Mouse (Mus musculus) testis, adult 2 months (tissue): ENCODE data around the gene Ankrd31. TPM values are rescaled to one million over a fixed set of nuclear protein-coding genes. Genes with fewer than 3 reads are reported as not detected.
A peak's percentile ranks its signal among the peaks of the same experiment; 100 is the strongest.
"Not testable (repeated sequence)": the region's sequence is repeated elsewhere in the genome, so short reads cannot be mapped to it uniquely, and the experiment has no call there.

Experiments
- H3K27ac ChIP-seq: fragments of 200-500 bp; 2 replicates; pipeline ENCODE4 v1.5.1; 2012; ENCODE audit warnings: low read depth, low read length; ENCODE audit not compliant: control insufficient read depth, insufficient read depth
- H3K27me3 ChIP-seq: fragments of 200-500 bp; 2 replicates; pipeline ENCODE4 v1.6.1; 2012; ENCODE audit warnings: mild to moderate bottlenecking, low read length, moderate library complexity; ENCODE audit not compliant: control insufficient read depth, insufficient read depth
- H3K36me3 ChIP-seq: fragments of 200-500 bp; 2 replicates; pipeline ENCODE4 v1.6.1; 2012; ENCODE audit warnings: mild to moderate bottlenecking, low read length; ENCODE audit not compliant: control insufficient read depth, insufficient read depth
- H3K4me1 ChIP-seq: fragments of 200-500 bp; 2 replicates; pipeline ENCODE4 v1.6.1; 2012; ENCODE audit warnings: low read length; ENCODE audit not compliant: control insufficient read depth, insufficient read depth
- H3K4me3 ChIP-seq: fragments of 200-500 bp; 2 replicates; pipeline ENCODE4 v1.5.1; 2012; ENCODE audit warnings: low read depth, mild to moderate bottlenecking, low read length, moderate library complexity, mixed read lengths; ENCODE audit not compliant: control insufficient read depth
- CTCF ChIP-seq: fragments of 200-500 bp; IDR thresholded peaks from 2 replicates; pipeline ENCODE4 v1.5.1; 2012; ENCODE audit warnings: low read depth, mild to moderate bottlenecking, inconsistent platforms, low read length, moderate library complexity; ENCODE audit not compliant: control insufficient read depth, insufficient read depth, insufficient replicate concordance
- POLR2A ChIP-seq: fragments of 200-500 bp; IDR thresholded peaks from 2 replicates; pipeline ENCODE4 v1.6.1; 2012; ENCODE audit warnings: low read depth, mild to moderate bottlenecking, inconsistent platforms, low read length, moderate library complexity; ENCODE audit not compliant: control insufficient read depth
- polyA plus RNA-seq: library from polyadenylated mRNA; depleted of rRNA; stranded (reverse); fragments of >200 nt; gene quantifications from 2 replicates; pipeline ENCODE4 v1.2.3, GENCODE M21; 2012

The Ankrd31 gene
- polyA plus RNA-seq, 1 experiment: 4.6 TPM

DNA sequence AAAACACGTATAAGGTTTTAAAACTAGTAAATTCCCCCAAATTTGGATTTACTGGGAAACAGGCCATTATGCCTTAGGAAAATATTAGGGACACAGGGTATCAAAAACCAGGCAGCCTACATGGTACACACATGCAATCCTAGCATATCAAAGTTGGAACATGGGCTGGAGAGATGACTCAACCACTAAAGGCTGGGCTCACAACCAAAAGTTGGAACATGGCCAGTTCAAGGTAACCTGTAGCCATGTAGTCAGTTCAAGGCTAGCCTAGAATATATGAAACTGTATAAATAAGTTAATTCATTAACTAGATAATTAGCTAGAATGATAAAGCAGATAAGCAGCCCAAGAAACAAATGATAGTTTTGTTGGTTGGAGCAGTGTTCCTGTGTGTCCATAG lies 179.7 kb downstream of the Ankrd31 start:
- H3K4me3 ChIP-seq: no peak overlapping the region
- H3K27me3 ChIP-seq: peaks cover 3% of the 10 kb centered on the region
- peaks cover 9% of the 10 kb centered on the region for H3K4me1 ChIP-seq
- TF ChIP-seq CTCF (no peak), POLR2A (no peak)
- no peak overlapping the region for H3K27ac ChIP-seq
- no peaks in the 10 kb centered on the region for H3K36me3 ChIP-seq

DNA sequence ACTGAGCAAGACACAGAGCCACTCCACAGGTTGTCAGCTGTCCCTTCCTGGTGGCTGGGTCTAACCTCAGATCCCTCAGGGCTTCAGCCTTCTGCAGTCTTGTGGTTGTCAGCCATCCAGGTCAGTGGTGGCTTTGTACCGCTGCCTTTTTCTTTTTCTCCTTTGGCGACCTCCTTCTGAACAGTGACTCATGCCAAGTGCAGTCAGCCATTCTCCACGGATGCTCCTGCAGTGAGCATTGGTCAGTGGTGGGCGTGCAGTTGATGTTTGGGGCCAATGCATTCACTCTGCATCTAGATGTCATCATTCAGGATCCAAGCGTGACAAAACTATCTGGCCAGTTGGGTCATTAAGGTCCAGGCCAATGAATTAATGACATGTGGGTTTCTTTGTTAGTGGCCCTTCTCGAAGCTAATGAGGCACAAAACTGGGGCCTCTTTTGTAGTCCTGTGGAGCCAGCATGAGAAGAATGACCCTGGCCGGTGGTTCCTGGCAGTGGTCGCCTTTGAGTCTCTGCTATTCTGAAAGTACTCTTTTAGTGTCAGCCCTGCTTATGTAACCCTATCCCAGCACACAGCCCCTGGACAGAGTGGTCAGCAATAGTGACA lies 180.5 kb downstream of the Ankrd31 start:
- Histone ChIP-seq H3K27ac (no peak overlapping the region), H3K4me3 (no peak overlapping the region), H3K4me1 (peaks cover 9% of the 10 kb centered on the region), H3K36me3 (no peaks in the 10 kb centered on the region), H3K27me3 (peaks cover 3% of the 10 kb centered on the region)
- no peak for TF ChIP-seq CTCF
- TF ChIP-seq POLR2A: no peak

DNA sequence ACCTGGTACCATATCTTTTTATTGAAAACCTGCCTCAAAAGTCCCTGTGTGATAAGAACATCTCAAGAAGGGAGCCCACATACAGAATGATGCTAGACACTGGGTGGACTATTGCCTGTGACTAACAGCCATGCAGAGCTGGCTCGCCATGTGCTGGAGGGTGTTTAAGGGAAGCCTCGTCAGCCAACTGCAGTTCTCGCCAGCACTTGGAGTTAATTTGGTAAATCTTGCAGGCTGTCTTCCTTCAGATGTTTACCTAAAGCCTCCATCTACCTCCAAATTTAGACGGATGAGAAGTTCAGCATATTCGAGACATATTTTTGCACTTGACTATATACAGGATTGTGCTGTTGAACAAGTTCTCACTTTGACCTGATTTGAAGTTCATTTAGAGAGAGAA lies 184.7 kb downstream of the Ankrd31 start:
- peaks cover 7% of the 10 kb centered on the region for H3K4me1 ChIP-seq
- TF ChIP-seq POLR2A: no peak
- no peak for TF ChIP-seq CTCF
- H3K4me3 ChIP-seq: no peak overlapping the region
- H3K36me3 ChIP-seq: no peaks in the 10 kb centered on the region
- no peak overlapping the region for H3K27ac ChIP-seq
- no peaks in the 10 kb centered on the region for H3K27me3 ChIP-seq

DNA sequence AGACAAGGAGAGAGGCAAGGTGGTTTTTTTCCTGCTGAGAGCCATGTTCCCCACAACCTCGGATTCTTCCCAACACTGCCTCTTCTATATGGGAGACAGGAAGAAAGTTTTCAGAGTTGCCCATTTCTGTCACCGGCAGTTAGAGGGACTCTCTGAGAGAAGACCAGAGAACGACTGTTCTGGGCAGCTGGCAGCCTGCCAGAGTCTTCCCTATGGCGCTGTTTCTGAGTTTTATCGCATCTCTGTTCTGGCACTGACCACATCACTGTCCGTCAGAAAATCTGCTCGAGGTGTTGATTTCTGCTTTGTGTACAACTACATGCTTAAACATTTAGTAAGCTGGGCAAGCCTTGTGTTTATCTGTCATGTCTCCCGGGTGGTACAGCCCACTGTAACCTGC lies 185.3 kb downstream of the Ankrd31 start:
- TF ChIP-seq CTCF: no peak
- TF ChIP-seq POLR2A: no peak
- Histone ChIP-seq H3K4me3 (no peak overlapping the region), H3K36me3 (no peaks in the 10 kb centered on the region), H3K27me3 (no peaks in the 10 kb centered on the region), H3K4me1 (peaks cover 7% of the 10 kb centered on the region), H3K27ac (no peak overlapping the region)

DNA sequence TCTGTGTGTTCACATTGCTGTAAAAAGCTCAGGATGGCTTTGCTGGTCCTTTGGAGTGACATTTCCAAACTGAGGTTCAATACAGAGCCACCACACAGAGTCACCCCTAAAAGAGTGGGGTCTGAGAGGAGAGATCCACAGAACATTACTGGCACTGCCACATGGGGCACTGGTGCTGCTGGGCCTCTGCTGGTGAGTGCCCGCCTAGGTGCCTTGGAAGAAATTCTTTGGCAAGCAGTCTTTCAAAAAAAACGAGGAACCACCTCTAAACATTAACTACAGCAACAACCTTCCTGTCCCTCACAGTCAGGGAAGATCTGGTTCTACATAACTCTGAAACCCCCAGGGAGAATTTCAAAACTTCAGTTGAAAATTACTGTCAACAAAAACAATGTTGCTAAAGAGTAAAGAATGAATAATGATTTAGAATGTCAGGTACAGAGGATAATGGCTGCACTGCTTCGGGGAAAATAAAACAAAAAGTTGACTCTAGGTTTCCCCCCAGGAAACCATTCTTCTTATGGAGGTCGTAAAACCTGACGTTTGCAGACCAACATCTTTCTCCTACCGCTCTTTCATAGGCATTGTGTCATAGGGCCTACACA lies 188.2 kb downstream of the Ankrd31 start:
- no peaks in the 10 kb centered on the region for H3K36me3 ChIP-seq
- peaks cover 8% of the 10 kb centered on the region for H3K4me1 ChIP-seq
- TF ChIP-seq CTCF (no peak), POLR2A (no peak)
- H3K27ac ChIP-seq: no peak overlapping the region
- H3K27me3 ChIP-seq: no peaks in the 10 kb centered on the region
- H3K4me3 ChIP-seq: no peak overlapping the region

DNA sequence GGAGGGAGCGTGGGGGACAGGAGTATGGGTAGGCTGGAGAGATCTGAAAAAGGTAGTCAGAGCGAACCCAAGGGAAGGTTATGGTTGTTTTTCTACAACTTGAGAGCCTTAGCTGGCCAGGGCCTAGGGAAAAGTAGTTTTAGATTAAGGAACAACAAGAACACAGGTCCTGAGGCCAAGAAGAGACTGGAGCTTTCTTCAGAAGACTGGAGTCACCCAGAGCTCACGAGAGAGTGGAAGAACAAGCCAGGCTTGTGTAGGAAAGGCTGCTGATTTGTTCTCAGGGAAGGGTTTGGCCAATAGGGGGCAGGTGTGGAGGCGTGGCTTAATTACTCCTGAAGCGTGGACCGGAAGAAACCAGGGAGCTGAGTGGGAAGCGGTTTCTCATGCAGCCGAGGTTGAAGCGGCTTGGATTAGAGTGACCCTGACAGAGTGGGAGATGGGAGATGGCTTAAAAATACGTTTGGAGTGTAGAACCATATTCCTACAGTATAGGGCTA lies 189.0 kb downstream of the Ankrd31 start:
- Histone ChIP-seq H3K27ac (peak overlapping the region; percentile 54), H3K27me3 (no peaks in the 10 kb centered on the region), H3K4me3 (no peak overlapping the region; the same call in 1 of the 2 replicates), H3K4me1 (peaks cover 15% of the 10 kb centered on the region), H3K36me3 (no peaks in the 10 kb centered on the region)
- TF ChIP-seq CTCF (0 out of 2 replicates have a peak, but pooled peaks have one; percentile 4), POLR2A (peak; percentile 22; the same call in 1 of the 2 replicates)

DNA sequence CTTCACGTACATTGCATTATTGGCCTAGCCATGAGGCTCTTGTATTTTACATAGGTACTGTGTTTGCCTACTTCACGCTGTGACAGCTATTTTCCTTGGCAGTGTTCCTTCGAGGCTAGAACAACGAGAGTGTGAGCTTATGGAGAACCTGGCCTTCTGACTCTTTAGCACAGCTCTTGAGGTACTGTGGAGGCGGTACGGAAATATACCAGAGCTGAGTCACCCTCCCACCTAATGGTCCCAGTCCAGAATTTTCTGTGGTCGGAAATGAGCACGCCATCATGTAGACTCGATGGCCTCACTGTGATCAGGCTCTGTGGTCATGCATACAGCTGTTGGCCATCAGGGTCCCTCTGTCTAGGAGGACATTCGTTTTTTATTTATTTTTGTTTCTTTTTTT lies 191.6 kb downstream of the Ankrd31 start:
- Histone ChIP-seq H3K27me3 (no peaks in the 10 kb centered on the region), H3K4me3 (no peak overlapping the region), H3K27ac (no peak overlapping the region), H3K4me1 (peaks cover 15% of the 10 kb centered on the region), H3K36me3 (no peaks in the 10 kb centered on the region)
- no peak for TF ChIP-seq CTCF
- no peak for TF ChIP-seq POLR2A

DNA sequence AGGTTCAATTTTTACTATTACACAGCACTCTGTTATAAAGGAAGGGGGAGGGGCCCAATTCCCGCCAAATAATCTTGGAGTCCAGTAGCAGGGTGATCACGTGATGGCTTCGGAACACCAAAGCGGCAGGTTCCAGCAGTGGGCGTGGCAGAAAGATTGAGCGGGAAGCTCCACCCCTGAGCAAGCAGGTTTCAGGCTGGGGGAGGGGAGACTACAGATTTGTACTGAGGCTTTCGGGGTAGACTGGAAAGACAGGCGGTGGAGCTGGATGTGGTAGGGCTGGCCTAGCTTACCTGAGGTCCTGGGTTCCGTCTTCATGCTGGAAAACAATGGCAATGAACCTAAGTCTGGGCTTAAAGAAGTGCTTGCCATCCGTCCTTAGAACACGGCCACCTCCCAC lies 193.4 kb downstream of the Ankrd31 start:
- H3K36me3 ChIP-seq, H3K27ac ChIP-seq, H3K27me3 ChIP-seq, H3K4me3 ChIP-seq: not testable (repeated sequence)
- H3K4me1 ChIP-seq: peaks cover 15% of the 10 kb centered on the region
